Mouse (Mus musculus) lung, embryonic 14.5 days (tissue): Measurements from ENCODE around the gene Ski. TPM values are rescaled to one million over a fixed set of nuclear protein-coding genes. Genes with fewer than 3 reads are reported as not detected.

Experiments used
- ATAC-seq: fragments of 200-750 bp; cut with Nextera tagmentation; 2 replicates; pipeline ENCODE4 v1.8.0; 2017; ENCODE audit warnings: mild to moderate bottlenecking, moderate TSS enrichment, moderate library complexity; ENCODE audit not compliant: insufficient read depth
- DNase-seq: peaks from one replicate; pipeline ENCODE4 v3.0.0-alpha.2; 2015
- H3K27ac ChIP-seq: fragments of 300-500 bp; sonication (generic); 2 replicates; pipeline ENCODE4 v1.5.1; 2014; ENCODE audit warnings: low read depth, mild to moderate bottlenecking, moderate library complexity
- H3K27me3 ChIP-seq: fragments of 300-500 bp; sonication (generic); 2 replicates; pipeline ENCODE4 v1.6.1; 2014; ENCODE audit warnings: low read length, control low read depth; ENCODE audit not compliant: insufficient read depth
- H3K36me3 ChIP-seq: fragments of 300-500 bp; sonication (generic); 2 replicates; pipeline ENCODE4 v1.6.1; 2014; ENCODE audit warnings: control low read depth; ENCODE audit not compliant: insufficient read depth
- H3K4me1 ChIP-seq: fragments of 300-500 bp; sonication (generic); 2 replicates; pipeline ENCODE4 v1.6.1; 2014; ENCODE audit warnings: antibody characterized with exemption, control low read depth; ENCODE audit not compliant: insufficient read depth
- H3K4me2 ChIP-seq: fragments of 300-500 bp; sonication (generic); 2 replicates; pipeline ENCODE4 v1.6.1; 2014; ENCODE audit warnings: mild to moderate bottlenecking
- H3K4me3 ChIP-seq: fragments of 300-500 bp; sonication (generic); 2 replicates; pipeline ENCODE4 v1.5.1; 2014; ENCODE audit warnings: low read depth, low read length
- H3K9ac ChIP-seq: fragments of 300-500 bp; sonication (generic); 2 replicates; pipeline ENCODE4 v1.6.1; 2014
- H3K9me3 ChIP-seq: fragments of 300-500 bp; sonication (generic); 2 replicates; pipeline ENCODE4 v1.6.1; 2016; ENCODE audit warnings: low read depth, low read length, control low read depth
- CTCF ChIP-seq: IDR thresholded peaks from 2 replicates; pipeline ENCODE4 v1.5.1; 2016; ENCODE audit warnings: antibody characterized with exemption, low read depth
- WGBS: fragments of 180-500 bp; shearing (Covaris S2); extraction: QIAGEN DNeasy Blood & Tissue Kit; methylation state at CpG from one replicate; pipeline ENCODE4 v1.1.7; 2014; 5-methylcytosine and 5-hydroxymethylcytosine counted together
- polyA plus RNA-seq: library from polyadenylated mRNA; unstranded; fragments of >200 nt; fragmentation: Nextera tagmentation; extraction: Ambion mirVana; gene quantifications from 2 replicates; pipeline ENCODE4 v1.2.1, GENCODE M21; 2014

Ski gene
- polyA plus RNA-seq, 1 experiment from 2014 or later, result 23.7 TPM

GRCm38 (mm10) chr4:155188803-155189202, 33.6 kb downstream of the Ski start:
- Histone ChIP-seq H3K27me3 (no peaks in the 10 kb centered on the region), H3K9me3 (no peaks in the 10 kb centered on the region), H3K36me3 (peaks cover 10% of the 10 kb centered on the region), H3K9ac (no peak overlapping the region), H3K4me2 (no peak overlapping the region), H3K4me1 (peaks cover 49% of the 10 kb centered on the region), H3K27ac (no peak overlapping the region; the same call in 1 of the 2 replicates), H3K4me3 (no peak overlapping the region)
- no peak for DNase-seq
- ATAC-seq, result no peak
- TF ChIP-seq CTCF, result no peak

DNA sequence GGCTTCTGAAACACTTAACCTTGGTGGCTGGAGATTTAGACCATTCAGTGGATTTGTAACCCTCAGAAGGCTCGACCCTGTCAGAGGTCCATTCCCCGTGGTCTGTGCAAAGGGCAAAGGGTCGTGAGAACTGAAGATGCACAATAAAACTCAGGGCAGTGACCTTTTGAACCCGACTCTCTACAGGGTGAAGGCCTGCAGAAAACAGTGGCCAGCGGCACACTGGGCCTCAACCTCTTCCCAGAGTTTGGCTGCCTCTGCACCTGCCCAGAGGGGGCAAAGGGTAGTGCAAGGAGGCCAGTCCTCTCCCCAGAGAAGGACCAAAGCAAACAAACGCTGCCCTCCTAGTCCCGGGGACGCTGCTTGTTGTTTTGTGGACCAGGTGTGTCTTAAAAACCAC, 34.1 kb downstream of the Ski start:
- no peaks in the 10 kb centered on the region for H3K27me3 ChIP-seq
- H3K36me3 ChIP-seq, result peaks cover 5% of the 10 kb centered on the region; the same call in 1 of the 2 replicates
- H3K4me2 ChIP-seq, result no peak overlapping the region
- no peak for TF ChIP-seq CTCF
- no peak for DNase-seq
- no peak overlapping the region for H3K4me3 ChIP-seq
- WGBS, result 16% methylated on average over 8 of the region's 8 CpGs
- H3K9me3 ChIP-seq, result no peaks in the 10 kb centered on the region
- no peak overlapping the region for H3K9ac ChIP-seq
- H3K27ac ChIP-seq, result peak overlapping the region; percentile 63; the same call in 1 of the 2 replicates
- ATAC-seq, result no peak
- peaks cover 50% of the 10 kb centered on the region for H3K4me1 ChIP-seq

DNA sequence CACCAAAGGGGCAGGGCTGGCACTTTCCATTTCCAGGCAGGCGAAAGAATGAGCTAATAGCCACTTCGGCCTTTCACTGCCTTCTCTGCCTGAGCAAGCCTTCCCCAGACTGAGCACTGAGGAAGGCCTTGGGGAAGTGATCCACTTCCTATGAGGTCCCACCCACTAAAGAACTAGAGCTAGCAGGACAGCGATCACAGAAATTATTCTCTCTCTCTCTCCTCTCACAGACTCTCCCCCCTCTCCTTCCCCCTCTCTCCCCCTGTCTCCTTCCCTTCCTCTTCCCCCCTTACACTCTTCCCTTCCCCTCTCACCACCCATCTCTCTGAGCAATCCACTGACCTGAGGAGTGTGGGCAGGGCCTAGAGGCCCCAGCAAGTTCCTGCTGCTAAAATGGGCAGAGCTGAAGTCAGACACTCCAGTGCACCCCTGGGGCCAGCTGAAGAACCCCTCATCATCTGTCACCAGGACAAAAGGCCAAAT, 35.2 kb downstream of the Ski start:
- peak; percentile 56 for DNase-seq
- H3K27ac ChIP-seq, result peak overlapping the region; percentile 63
- no peaks in the 10 kb centered on the region for H3K36me3 ChIP-seq
- no peak for ATAC-seq
- no peaks in the 10 kb centered on the region for H3K27me3 ChIP-seq
- 0 out of 2 replicates have a peak overlapping the region, but pooled peaks have one; percentile 11 for H3K4me2 ChIP-seq
- H3K4me3 ChIP-seq, result no peak overlapping the region
- 31% methylated on average over 3 of the region's 3 CpGs for WGBS
- TF ChIP-seq CTCF, result no peak
- no peak overlapping the region for H3K9ac ChIP-seq
- no peaks in the 10 kb centered on the region for H3K9me3 ChIP-seq
- H3K4me1 ChIP-seq, result peaks cover 50% of the 10 kb centered on the region

DNA sequence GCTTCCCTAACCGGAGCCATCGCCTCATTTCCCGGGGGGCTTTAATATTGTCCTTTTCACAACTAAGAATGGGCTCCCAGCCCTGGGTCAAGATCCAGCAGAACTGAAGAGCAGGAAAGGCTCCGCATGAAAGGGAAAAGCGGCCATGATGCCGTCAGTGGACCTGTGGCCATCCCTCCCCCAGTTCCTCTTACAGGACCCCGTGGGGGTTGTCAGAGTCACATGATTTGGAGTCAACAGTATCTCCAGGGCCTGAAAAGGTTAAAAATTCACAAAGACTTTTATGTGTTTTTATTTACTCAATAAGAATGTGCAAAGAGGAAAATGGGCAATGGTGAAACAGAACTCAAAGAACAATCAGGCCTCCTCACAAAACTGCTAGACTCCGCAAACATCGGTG, 36.5 kb downstream of the Ski start:
- Histone ChIP-seq H3K9me3 (no peaks in the 10 kb centered on the region), H3K4me2 (no peak overlapping the region), H3K27me3 (no peaks in the 10 kb centered on the region), H3K27ac (no peak overlapping the region), H3K4me3 (no peak overlapping the region), H3K36me3 (no peaks in the 10 kb centered on the region), H3K9ac (no peak overlapping the region), H3K4me1 (peaks cover 47% of the 10 kb centered on the region)
- 85% methylated on average over 9 of the region's 9 CpGs for WGBS
- DNase-seq, result no peak
- TF ChIP-seq CTCF, result no peak
- ATAC-seq, result no peak

DNA sequence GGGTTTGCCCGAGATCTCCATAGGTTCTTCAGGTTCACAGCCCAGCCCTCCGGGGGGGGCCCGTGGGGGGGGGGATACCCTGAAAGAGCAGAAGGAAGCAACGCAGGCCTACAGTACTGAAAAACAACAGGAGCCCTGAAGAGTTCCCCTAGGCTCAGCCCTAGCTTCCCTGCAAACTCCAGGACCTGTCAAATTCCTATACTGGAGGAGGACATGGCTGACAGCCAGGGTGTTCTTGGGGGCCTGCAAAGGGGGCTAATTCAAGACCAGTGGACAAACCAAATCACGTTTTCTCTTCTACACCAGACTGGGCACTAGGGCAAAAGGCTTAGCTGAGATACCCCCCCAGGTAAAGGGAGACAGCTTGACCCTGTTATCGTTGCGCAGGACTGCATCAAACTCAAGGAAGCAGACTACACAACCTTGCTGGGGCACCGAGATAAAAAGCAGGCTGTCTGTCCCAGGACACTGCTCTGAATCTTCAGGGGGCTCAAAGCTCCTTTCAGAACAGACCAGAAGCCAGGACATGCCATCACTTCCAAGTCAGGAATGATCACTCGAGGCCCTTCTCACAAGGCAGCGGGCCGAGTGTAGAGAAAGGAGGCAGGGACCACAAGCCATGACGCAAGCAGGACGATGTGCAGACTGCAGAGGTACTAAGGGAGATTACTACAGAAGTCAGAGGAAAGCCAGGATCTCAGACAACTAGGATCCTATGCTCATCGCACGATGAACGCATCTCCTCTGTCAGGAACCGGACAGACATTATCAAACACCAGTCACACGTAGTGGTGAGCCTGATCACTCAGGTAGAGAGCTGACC, 37.9 kb downstream of the Ski start:
- WGBS, result 57% methylated on average over 18 of the region's 18 CpGs
- Histone ChIP-seq H3K27me3 (no peaks in the 10 kb centered on the region), H3K4me1 (peaks cover 41% of the 10 kb centered on the region), H3K4me3 (no peak overlapping the region), H3K9ac (no peak overlapping the region), H3K9me3 (no peaks in the 10 kb centered on the region), H3K27ac (peak overlapping the region; percentile 77; the same call in 1 of the 2 replicates), H3K4me2 (peak overlapping the region; percentile 35; the same call in 1 of the 2 replicates), H3K36me3 (no peaks in the 10 kb centered on the region)
- ATAC-seq (no peak), DNase-seq (peak; percentile 80)
- no peak for TF ChIP-seq CTCF

- Histone ChIP-seq H3K4me2 (no peak overlapping the region), H3K27me3 (no peaks in the 10 kb centered on the region), H3K36me3 (no peaks in the 10 kb centered on the region), H3K9me3 (no peaks in the 10 kb centered on the region), H3K9ac (no peak overlapping the region), H3K27ac (0 out of 2 replicates have a peak overlapping the region, but pooled peaks have one; percentile 18), H3K4me3 (no peak overlapping the region), H3K4me1 (peaks cover 42% of the 10 kb centered on the region)
- WGBS, result 82% methylated on average over 7 of the region's 7 CpGs
- TF ChIP-seq CTCF, result no peak
- ATAC-seq (no peak), DNase-seq (no peak)
Observed at GRCm38 (mm10) chr4:155183201-155183600, 39.2 kb downstream of the Ski start.

DNA sequence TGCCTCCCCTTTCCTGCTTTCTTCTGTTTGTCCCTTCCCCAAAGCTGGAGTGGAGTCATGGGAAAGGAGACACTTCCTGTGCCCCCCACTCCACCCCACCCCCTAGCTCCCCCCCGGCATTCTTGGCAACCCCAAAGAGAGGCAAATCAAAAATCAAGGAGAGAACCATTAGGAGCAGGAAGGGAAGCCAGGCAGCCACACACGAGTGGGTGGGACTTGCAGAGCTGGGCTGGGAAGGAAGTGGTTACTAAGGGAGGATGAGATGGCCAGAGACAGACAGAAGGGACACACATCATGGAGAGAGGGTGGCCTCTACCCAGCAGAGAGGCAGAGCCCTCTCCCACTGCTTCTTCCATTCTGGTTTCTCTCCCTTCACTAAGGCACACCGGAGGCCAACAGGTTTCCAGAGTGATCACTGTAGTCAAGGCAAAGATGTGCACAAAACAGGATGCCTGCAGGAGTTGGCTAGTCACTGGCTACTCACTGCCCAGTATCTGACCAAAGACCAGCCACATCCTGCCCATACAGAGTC, 43.3 kb downstream of the Ski start:
- no peaks in the 10 kb centered on the region for H3K27me3 ChIP-seq
- DNase-seq, result peak; percentile 68
- H3K27ac ChIP-seq, result peak overlapping the region; percentile 86
- peak; percentile 62 for ATAC-seq
- 26% methylated on average over 3 of the region's 3 CpGs for WGBS
- peak overlapping the region; percentile 25 for H3K4me2 ChIP-seq
- peak overlapping the region; percentile 3; the same call in 1 of the 2 replicates for H3K9ac ChIP-seq
- H3K4me3 ChIP-seq, result no peak overlapping the region
- H3K9me3 ChIP-seq, result no peaks in the 10 kb centered on the region
- no peak for TF ChIP-seq CTCF
- peaks cover 58% of the 10 kb centered on the region for H3K4me1 ChIP-seq
- H3K36me3 ChIP-seq, result 0 out of 2 replicates have a peak, but pooled peaks cover 2% of the 10 kb centered on the region
